Mouse (Mus musculus): ENCODE results near the gene Esyt2. TPM values are rescaled to one million over a fixed set of nuclear protein-coding genes. Genes with fewer than 3 reads are reported as not detected.

The Esyt2 gene
- polyA plus RNA-seq, 1 experiment from 2014 or later, result 15.7 TPM

Small RNA genes within 50 kb of the gene (microRNA-seq; reads per million reads assigned to microRNA genes)
- gene Gm23190 (ENCODE audit: borderline number of aligned reads), result not detected

Other genes with a start within 250 kb of the Esyt2 start
- gene Zfp386, start 233.5 kb upstream of the Esyt2 start, polyA plus RNA-seq (2014; fragmentation: Nextera tagmentation; extraction: Ambion mirVana), result 31.2 and 34.7 TPM in 2 replicates
- 1.3 and 2.7 TPM in 2 replicates for gene Vipr2, start 203.5 kb upstream of the Esyt2 start, polyA plus RNA-seq (2014; fragmentation: Nextera tagmentation; extraction: Ambion mirVana)
- 7.3 and 9.3 TPM in 2 replicates for gene Wdr60, start 18.2 kb upstream of the Esyt2 start, polyA plus RNA-seq (2014; fragmentation: Nextera tagmentation; extraction: Ambion mirVana)
- not detected in 2 replicates for gene Gm11027, start 5.8 kb upstream of the Esyt2 start, polyA plus RNA-seq (2014; fragmentation: Nextera tagmentation; extraction: Ambion mirVana)
- 26.1 and 33.8 TPM in 2 replicates for gene Ncapg2, start 124.2 kb downstream of the Esyt2 start, polyA plus RNA-seq (2014; fragmentation: Nextera tagmentation; extraction: Ambion mirVana)
- 0.07 TPM in 1 of 2 replicates, not detected in the other for gene Ptprn2, start 204.5 kb downstream of the Esyt2 start, polyA plus RNA-seq (2014; fragmentation: Nextera tagmentation; extraction: Ambion mirVana)

Measured in heart, embryonic 11.5 days (tissue).